Mouse (Mus musculus): ENCODE results near the gene 9230110F15Rik.
"Not testable (repeated sequence)": the region's sequence is repeated elsewhere in the genome, so short reads cannot be mapped to it uniquely, and the experiment has no call there.

The 9230110F15Rik gene

DNA sequence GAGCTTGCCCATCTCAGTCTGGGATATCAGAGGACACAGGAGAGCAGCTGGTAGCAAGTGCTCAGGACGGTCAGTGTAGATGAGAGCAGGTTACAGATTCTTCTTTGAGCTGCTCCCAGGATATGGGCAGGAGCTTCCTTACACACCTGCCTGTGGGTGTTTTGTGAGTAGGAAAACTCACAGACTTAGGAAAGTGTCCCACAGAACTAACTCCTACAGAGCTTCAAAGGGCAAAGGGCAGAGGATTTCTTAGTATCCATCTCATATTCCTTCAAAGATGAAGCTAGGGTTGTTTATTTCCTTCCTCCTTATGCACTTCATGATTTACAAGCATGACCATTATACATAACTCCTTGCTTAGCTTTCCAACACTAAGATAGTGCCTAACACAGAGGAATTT lies at the start of gene 9230110F15Rik:
Gene 9230110F15Rik, minus strand, starts transcription at position 101 of the 400 bp plus-strand sequence.
- DNase-seq: no peak

DNA sequence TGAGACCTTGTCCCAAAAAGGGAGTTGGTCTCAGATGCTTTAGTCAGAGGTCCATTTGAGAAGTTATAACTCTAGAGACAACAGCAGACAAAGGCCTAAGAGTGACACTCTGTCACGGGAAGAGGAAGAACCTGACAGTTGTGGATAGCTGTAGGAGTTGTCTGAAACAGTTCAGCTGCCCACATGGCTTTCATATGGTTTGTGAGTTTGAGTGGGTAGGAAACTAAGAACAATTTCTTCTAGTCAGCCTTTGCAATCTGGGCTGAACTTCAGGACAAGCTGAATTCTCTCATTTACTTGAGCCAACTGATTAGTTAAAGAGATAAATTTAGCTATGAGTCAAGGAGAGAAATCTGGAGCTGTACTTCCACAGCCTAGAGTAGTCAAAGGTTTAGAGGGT lies 49.2 kb upstream of the 9230110F15Rik start:
- not testable (repeated sequence) for DNase-seq

DNA sequence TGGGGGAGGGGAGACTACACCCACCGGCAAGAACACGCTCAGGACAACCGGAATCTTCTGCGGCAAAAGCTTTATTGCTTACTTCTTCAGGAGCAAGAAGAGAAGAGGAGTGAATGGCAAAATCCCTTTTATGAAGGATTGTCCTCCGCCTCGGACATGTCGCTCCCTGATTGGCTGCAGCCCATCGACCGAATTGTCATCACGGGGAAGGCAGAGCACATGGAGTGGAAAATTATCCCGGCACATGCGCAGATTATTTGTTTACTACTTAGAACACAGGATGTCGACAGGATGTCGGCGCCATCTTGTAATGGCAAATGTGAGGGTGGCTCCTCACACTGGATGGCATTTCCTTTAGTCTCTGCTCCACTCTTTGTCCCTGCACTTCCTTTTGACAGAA lies 26.1 kb downstream of the 9230110F15Rik start:
- not testable (repeated sequence) for DNase-seq

- DNase-seq: no peak
Observed at GRCm38 (mm10) chr9:35798146-35798545, 45.8 kb downstream of the 9230110F15Rik start.

DNA sequence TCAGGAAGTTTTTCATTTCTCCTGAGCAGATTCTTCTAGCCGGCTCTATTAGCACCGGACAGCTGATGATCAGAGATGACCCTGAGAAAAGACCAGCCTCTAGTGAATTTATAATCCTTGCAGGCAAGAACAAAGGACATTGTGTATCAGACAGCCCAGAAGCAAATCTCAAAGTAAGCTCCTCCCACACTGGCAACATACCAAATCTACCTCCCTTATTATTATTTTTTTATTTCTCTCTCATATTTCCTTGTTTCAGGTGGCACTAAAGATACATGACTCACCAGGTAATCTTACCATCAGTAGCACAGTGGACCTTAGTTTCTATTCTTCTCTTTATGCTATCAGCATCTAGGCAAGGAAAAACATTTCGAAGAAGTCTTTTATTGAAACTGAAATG lies 53.9 kb downstream of the 9230110F15Rik start, which contains the start of the genes Gm27235 and D730048I06Rik:
Gene Gm27235, minus strand, starts transcription at position 101 of the 400 bp plus-strand sequence.
Gene D730048I06Rik, minus strand, starts transcription at position 112 of the 400 bp plus-strand sequence.
- DNase-seq: no peak

Data from liver (tissue).